Mouse (Mus musculus): ENCODE data around the gene Fkbp5.
"Not testable (repeated sequence)": the region's sequence is repeated elsewhere in the genome, so short reads cannot be mapped to it uniquely, and the experiment has no call there.

The Fkbp5 gene

DNA sequence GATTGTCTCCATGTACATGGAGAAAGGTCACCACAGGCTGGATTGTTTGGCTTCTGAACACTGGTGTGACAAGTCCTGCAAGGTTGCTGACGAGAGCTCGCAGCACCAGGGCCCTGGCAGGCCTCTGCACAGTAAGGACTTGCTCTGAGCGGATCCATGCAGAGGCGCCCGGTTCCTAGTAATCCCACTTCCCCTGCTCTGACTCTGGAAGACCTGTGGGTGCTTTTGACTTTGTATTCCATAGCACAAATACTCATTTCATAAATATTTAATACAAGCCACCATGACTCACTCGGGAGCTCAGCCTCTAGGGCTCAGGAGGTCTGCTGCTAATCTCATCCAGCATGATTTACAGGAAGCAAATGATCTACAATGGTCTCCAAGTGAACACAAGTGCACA, 97.7 kb downstream of the Fkbp5 start:
- no peak for DNase-seq (ENCODE audit: low spot score)

DNA sequence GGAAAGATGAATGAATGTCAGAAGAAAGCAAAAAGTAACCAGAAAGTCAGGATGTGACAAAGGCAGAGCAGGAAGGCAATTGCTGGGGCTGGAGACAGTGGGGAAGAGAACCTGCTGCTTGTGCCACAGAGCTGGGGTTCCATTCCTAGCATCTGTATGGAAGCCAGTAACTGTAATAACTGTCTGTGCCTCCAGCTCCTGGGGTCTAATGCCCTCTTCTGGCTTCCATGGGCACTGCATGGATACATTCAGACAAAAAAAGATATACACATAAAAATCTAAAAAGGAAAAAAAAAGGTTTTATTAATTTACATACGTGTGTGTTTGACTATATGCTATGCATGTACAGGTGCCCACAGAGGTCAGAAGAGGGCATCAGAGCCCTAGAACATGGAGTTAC, 98.4 kb downstream of the Fkbp5 start:
- DNase-seq (ENCODE audit: low spot score), result no peak

DNA sequence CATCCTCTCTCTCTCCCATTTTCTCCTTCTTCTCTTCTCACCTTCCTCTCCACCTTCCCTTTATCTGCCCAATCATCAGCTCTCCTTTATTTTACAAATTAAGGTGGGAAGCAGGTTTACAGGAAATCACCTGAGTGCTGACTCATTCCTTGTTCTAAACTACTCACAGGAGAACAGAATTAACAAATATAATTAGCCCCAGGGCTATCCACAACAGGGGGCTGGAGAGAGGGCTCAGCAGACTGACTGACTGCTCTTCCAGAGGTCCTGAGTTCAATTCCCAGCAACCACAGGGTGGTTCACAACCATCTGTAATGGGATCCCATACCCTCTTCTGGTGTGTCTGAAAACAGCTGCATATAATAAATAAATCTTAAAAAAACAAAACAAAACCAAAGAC, 98.8 kb downstream of the Fkbp5 start:
- not testable (repeated sequence) for DNase-seq (ENCODE audit: low spot score)

DNA sequence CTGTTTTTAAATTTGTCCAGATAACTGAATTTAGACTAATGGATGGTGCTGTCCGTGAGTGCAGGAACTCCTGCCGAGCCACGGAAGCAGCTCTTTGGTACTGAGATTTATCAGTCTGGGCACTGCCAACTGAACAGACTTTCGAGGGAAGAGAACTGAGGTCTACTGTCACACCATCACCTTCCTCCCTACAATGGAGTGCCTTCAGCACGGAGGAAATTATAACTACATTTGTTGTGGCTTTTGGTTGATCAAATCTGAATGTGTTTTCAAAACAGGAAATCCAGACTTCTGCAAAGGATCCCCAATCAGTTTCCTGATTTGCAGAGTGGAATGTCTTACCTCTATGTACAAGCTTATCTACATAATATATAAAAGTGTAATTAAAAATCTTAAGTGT, 99.6 kb downstream of the Fkbp5 start:
- no peak for DNase-seq (ENCODE audit: low spot score)

DNA sequence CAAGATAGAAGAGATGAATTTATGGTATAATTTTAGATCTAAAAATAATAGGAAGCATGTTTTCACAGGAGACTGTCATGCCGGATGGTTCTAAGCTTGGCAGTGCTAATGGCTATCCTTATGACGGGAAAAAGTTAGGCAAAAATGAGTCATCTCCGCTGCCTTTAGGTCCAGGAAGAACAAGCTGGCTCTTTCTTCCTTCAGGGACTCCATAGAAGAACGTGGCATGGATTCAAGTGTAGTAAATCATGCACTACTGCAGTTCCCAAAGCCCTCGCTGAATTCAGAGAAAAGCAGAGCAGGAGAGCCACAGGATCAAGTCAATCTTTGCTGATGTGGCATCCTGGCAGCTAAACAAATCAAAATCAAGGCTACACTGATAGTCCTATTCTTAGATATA, 102.1 kb downstream of the Fkbp5 start:
- DNase-seq (ENCODE audit: low spot score), result no peak

DNA sequence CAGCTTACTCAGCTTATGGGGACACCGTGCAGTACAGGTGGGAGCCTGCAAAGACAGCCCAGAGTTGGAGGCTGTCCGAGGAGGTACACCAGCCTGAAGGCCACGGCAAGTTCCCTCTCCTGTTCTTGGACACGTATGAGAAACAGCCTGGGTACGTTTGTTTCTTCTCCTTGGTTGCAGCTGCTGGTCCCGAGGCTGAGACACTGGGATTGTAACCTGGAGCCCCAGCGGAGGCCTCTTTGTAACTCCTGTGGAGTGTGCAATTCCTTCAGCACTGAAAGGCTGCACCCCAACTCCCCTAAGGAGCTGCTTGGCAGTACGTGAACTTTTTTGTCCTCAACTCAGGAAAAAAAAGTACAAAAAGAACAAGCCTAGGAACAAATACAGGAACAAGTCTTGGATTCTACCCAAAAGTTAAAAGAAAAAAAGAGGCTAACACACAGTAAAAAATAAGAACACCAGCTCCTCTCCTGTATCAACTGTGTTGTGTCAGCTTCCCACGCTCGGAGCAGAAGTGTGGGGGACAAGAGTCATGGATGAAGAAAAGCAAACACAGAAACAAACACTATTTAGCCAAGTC, 105.9 kb downstream of the Fkbp5 start:
- DNase-seq (ENCODE audit: low spot score), result no peak

DNA sequence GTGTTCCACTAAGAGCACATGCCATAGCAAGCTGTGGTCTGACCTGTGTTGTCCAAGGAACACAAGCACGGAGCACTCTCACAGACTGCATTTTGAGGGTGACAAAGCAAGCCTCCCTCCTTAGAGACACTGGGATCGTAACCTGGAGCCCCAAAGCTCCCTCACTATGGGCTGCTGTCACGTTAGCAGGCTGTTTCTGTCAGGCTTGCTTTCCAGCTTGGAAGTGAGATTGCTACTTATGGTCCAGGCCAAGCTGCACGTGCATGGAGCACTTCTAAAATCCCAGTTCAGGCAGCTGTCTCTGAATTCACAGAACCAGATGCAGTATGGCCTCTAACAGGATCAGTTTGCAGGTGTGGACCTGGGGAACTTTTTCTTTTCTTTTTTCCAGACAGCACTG, 106.6 kb downstream of the Fkbp5 start:
- DNase-seq (ENCODE audit: low spot score), result no peak

DNA sequence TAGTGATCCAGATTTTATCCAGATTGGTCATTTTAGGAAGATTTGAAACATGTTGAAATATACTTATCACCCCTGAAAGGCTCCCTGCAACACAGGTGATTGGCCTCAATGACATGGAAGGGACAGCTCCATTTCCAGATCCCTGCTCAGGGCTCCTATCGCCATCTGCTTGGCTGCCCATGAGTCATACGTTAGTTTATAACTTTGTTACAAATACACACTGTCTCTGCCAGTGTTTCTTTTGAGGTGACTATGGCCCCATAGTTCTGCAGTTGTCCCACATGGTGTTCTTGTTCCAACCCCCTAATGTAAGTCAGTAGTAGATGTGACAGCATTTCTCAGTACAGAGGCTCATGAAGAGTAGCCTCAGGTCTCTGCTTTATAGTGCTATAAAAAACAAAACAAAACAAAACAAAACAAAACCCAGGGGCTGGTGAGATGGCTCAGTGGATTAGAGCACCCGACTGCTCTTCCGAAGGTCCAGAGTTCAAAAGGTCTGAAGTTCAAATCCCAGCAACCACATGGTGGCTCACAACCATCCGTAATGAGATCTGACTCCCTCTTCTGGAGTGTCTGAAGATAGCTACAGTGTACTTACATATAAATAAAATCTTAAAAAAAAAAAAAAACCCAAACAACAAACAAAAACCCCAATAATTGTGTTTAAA, 108.9 kb downstream of the Fkbp5 start:
- no peak for DNase-seq (ENCODE audit: low spot score)

DNA sequence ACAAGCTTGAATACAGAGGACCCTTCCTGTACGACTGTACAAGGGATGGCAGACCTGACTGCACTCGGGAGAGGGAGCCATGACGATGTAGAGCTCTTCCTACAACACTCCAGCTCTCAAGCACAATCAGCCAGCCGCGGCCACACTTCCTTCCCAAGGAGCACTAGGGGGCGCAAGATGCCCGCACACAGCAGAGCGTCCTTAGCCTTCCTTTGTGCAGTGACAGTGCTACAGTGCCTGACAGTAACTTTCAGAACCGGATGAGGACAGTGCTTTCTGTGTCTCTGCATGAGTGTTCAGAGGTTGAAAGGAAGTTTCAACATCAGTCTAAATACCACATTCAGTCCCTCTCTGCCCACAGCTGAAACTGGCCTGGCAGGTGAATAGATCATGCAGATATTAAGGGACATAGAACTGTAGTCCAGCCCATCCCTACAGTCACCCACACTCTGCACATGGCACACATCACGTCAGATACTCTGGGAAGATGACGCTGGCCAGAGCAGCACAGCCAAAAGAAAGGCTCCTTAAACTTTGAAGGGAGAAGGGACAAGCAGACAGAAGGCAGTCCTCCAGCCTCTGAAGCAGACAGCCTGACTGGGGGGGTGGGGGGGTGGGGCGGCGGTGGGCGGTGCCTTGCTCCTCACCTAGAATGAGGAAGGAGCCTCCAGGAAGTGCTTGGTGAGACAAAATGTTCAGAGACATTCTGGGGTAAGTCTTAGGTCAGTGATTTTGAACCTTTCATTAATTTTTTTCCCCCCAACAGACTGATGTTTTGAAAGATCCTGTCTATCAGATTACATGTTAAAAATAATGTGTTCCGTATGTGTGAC, 109.7 kb downstream of the Fkbp5 start:
- peak; percentile 56 for DNase-seq (ENCODE audit: low spot score)

DNA sequence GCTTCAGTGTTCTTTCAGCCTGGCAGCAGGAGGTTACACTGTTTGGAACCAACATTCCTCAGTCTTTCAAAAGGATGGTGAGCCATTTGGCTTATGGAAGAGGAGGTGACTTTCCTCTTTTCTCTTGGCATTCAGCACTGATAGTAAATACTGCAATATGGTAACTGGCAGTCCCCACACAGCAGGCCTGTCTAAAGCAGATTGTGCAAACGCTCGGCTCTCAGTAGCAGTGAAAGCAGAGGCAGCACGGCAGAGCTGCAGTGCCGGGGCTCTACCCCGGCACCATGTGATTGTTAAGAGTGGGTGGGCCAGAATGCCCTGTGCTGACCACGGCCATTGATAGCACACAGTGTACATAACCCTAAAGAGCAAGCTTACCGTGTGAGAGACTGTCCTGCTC, 110.9 kb downstream of the Fkbp5 start:
- DNase-seq (ENCODE audit: low spot score), result no peak

DNA sequence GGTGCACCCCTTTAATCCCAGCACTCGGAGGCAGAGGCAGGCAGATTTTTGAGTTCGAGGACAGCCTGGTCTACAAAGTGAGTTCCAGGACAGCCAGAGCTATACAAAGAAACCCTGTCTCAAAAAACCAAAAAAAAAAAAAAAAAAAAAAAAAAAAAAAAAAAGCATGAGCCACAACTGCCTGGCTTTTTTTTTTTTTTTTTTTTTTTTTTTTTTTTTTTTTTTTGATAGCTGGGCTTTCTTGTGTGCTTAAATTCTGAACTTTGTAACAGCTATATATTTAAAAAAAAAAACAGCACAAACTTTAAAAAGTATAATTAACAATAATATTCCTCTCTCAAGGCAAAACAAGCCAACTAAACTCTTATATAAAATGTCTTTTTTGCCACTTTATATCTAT, 112.6 kb downstream of the Fkbp5 start:
- DNase-seq (ENCODE audit: low spot score), result not testable (repeated sequence)

DNA sequence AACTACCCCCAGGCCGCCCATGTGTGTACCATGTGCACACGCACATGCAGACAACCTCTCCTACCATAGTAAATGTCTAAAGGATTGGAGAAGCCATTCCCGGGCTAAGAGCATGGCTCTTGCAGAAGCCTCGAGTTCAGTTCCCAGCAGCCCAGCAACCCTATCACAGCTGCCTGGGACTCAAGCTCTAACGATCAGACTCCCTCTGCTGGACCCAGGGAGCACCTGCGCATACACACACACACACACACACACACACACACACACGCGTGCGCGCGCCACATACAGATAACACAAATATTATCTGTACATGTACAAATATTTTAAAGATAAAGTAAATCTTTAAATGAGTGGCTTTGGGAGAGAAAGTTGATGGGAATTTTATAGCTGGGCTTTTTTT, 113.0 kb downstream of the Fkbp5 start:
- no peak for DNase-seq (ENCODE audit: low spot score)

DNA sequence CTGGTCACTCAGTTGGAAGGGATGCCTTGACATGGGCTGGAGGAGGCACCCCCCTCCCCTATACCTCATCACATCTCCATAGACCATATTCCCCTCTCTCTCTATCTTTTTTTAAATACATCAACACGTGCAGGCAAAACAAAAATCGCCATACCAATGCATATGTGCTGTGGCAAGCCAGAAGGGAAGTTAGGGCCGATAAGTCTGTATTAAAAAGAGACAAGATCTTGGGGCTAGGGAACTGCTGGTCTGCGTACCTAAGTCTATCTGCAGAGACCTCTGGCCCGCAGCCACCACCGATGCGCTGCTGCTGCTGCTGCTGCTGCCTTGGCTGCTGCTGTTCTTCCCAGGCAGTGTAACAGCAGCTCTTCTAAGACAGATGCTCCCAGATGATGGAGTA, 122.3 kb downstream of the Fkbp5 start:
- DNase-seq (ENCODE audit: low spot score), result no peak

DNA sequence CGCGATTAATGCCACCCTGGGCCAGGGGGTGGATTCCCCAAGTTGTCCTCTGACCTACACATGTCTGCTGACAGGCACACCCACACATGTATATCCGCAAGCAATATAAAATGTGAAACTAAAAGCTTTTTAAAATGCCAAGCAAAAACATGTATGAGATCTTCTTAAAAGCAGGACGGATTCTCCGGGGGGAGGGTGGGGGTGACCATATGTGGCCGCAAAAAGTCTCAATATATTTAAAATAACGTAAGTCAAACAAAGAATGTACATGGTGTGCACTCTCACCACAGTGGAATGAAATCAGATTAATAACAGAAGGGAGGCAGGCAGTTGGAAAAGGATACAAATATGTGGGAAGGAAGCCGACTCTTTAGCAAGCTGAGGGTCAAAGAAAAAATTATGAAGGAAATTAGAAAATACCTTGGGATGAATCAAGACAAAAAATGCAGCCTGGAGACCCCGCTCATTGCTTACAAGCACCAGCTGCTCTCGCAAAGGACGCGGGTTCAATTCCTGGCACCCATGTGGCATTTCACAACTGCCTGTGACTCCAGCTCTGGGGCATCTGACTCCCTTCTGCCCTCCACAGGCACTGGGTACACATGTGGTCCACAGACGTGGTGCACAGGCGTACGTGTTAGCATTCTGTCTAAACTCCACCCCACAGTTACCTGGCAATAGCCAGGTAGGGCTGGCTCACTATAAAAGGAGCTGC, 123.1 kb downstream of the Fkbp5 start:
- DNase-seq (ENCODE audit: low spot score), result no peak

DNA sequence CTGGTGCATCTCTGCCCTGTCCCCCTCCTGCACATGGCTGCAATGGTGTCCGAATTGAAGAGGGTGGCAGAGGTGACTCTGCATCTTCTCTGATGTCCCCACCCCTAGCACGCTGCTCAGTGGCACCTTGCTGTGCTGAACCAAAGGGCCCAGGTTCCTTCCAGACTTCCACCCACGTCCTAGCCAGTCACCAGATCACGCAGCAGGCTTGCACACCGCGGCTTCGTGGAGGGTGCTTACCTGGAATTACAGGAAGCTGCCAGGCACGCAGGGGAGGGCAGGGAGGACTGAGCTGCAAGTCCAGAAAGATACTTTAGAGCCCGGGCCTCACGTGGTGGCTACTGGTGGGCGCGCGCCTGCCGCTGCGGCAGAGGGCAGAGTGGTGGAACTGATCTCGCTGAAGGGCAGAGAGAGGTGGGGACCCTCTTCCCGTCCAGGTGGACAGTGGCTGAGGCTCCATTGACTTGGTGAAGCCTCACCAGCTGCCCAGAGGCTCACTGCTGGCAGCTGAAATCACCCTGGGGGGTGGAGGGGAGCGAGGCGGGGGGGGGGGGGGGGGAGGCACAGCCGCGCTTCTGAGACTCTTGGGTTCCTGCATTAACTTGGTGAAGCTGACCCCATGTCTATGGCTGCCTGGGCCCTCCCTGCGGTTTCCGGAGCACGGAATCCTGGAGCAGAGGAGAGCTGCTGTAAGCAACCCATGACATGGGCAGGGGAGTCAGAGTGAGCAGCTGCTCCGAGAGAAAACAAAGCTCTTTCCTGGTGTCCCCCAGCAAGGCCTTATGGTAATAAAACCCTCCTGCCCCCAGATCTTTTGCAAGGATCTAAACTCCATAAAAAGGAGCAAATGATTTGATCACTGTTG, 125.5 kb downstream of the Fkbp5 start:
- no peak for DNase-seq (ENCODE audit: low spot score)

DNA sequence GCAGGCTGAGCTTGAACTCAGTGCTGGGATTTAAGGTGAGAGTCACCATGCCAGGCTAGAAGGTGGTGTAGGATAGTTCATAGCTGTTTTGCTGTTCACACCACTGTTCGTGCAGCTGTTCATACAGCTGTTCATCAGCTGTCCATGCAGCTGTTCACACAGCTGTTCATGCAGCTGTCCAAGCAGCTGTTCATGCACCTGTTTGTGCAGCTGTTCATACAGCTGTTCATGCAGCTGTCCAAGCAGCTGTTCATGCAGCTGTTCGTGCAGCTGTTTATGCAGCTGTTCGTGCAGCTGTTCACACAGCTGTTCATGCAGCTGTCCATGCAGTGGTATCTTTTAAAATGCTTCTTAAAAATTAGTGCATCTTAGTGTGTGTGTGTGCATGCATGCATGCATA, 128.8 kb downstream of the Fkbp5 start:
- DNase-seq (ENCODE audit: low spot score), result no peak

DNA sequence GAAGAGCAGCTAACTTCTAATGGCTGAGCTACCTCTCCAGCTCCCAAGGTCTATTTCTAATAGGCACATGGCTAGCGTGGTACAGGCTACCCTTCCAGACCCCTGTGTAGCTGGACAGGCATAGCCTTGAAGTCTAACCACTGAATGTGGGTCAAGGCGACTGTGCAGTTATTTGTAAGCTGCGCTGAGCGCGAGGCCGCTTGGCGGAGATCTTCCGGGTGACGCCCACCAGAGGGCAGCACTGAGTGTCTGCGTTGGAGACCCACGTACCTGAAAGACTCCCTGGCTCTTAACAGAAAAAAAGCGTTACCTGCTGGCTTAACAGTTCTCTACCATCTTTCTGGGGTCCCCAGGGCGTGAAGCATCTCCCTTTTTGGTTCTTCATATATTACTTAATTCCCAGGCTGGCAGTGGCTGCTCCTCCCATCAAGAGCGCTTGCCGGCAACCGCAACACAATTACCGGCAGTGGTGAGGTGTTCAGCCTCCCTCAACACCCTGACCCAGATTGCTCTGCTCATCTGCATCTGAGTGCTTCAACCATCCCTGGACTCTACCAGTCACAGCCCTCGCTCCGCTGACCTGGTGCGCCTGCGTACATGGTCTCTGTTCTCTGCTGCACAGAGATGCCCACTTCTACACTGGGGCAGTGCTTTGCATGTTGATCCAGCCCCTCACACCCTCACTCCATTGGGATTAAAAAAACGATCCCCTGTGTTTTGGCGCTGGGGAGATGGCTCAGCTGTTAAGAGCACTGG, 131.0 kb downstream of the Fkbp5 start:
- peak; percentile 82 for DNase-seq (ENCODE audit: low spot score)

DNA sequence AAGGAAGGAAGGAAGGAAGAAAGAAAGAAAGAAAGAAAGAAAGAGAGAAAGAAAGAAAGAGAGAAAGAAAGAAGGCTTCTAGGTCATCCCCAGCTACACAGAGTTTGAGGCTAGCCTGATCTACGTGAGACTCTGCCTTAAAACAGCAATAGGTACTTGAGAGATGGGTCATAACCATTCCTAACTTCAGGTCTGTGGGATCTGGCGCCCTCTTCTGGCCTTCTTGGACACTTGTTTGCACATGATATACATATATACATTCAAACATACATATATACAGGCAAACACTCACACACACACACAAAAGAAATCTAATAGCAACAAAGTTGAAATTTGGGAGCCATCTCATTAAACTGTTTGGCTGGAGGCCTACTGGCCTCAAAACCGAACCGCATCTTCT, 133.0 kb downstream of the Fkbp5 start:
- no peak for DNase-seq (ENCODE audit: low spot score)

DNA sequence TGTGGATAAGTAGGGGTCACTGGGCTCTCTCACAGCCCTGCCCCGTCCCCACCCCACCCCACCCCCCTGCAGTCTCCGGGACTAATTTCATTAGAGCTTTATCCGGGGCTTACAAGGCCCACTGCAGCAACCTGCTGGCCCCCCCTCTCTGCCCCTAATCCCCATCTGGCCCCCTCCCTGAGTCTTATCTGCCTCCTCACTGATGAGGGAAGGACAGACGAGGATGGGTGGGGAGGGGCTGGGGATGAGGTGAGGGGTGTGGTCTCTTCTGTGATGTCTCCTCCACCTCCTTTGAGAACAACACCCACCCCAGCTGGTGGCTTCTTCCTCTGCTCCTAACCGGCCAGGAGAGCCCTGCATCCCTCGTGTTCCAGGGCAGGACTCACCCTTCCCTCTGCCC, 137.1 kb downstream of the Fkbp5 start:
- no peak for DNase-seq (ENCODE audit: low spot score)

DNA sequence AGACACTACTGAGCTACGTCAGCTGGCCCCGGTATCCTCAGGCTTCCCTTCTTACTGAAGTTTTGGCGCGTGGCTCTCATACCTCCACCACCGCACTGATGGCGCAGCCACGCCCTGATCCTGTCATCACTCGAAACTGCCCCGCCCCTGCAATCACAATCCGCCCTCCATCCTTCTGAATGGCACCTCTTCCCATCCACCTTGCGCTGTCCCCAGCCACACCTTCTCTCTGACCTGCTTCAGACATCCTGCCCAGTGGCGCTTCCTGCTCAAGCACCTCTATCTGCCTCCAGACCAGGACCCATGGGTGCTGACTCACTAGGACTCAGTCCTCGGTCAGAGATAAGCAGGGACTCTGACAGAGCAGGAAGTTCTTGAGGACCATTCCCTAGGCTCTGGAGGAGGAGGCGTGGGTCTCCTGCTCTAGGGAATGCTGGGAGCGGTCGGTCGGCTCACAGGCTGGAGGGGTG, 141.7 kb downstream of the Fkbp5 start:
- DNase-seq (ENCODE audit: low spot score), result no peak

DNA sequence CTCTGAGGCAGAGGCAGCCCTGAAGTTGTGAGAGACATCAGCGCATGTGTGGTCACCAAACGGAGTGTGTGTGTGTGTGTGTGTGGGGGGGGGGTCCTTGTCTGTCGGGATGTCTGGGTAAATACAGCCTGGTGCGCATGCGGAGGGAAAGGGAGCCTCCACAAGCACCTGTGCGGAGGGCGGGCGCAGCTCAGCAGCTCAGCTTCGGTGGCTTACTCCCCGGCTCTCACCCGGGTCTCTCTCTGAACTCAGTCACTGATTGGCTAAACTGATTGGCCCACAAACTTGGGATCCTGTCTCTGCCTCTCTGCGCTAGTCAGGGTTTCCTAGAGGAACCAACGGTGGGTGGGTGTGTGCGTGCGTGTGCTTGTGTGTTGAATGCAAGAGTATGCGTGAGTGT, 142.8 kb downstream of the Fkbp5 start:
- DNase-seq (ENCODE audit: low spot score), result no peak
